Mouse (Mus musculus) liver, embryonic 14.5 days (tissue): ENCODE data around the gene Zbtb43. TPM values are rescaled to one million over a fixed set of nuclear protein-coding genes. Genes with fewer than 3 reads are reported as not detected.

ENCODE experiments used
- ATAC-seq: fragments of 200-750 bp; cut with Nextera tagmentation; 2 replicates; pipeline ENCODE4 v1.8.0; 2017; ENCODE audit warnings: moderate number of reproducible peaks, mild to moderate bottlenecking, moderate library complexity; ENCODE audit not compliant: insufficient read depth
- DNase-seq, 3 experiments: peaks; one replicate each; pipeline ENCODE4 v3.0.0-alpha.2; 2012 to 2013; ENCODE audit warnings: low read depth in 3 of 3, low spot score in 3 of 3
- H3K27ac ChIP-seq: fragments of 300-500 bp; sonication (generic); 2 replicates; pipeline ENCODE4 v1.5.1; 2014; ENCODE audit warnings: moderate library complexity, mild to moderate bottlenecking, control low read depth, inconsistent platforms
- H3K27me3 ChIP-seq: fragments of 300-500 bp; sonication (generic); 2 replicates; pipeline ENCODE4 v1.6.1; 2014; ENCODE audit warnings: mild to moderate bottlenecking, low read length, moderate library complexity; ENCODE audit not compliant: control insufficient read depth, insufficient read depth
- H3K36me3 ChIP-seq: fragments of 300-500 bp; sonication (generic); replicated peaks from 2 replicates; pipeline ENCODE4 v1.6.1; 2014; ENCODE audit warnings: low read depth; ENCODE audit not compliant: control insufficient read depth, insufficient read depth
- H3K4me1 ChIP-seq, 2 experiments: fragments of 200-500 bp in 1 of 2; fragments of 300-500 bp in 1 of 2; sonication (generic) in 1 of 2; replicated peaks; 2 replicates each; pipeline ENCODE4 v1.6.1; 2012 to 2014; ENCODE audit warnings: antibody characterized with exemption in 1 of 2, inconsistent platforms in 1 of 2, low read length in 1 of 2; ENCODE audit not compliant: control insufficient read depth in 2 of 2, insufficient read depth in 2 of 2
- H3K4me2 ChIP-seq: fragments of 300-500 bp; sonication (generic); 2 replicates; pipeline ENCODE4 v1.6.1; 2014; ENCODE audit warnings: low read depth, mild to moderate bottlenecking, control low read depth, moderate library complexity
- H3K4me3 ChIP-seq, 2 experiments: fragments of 200-500 bp in 1 of 2; fragments of 300-500 bp in 1 of 2; sonication (generic) in 1 of 2; 2 replicates each; pipeline ENCODE4 v1.5.1; 2012 to 2014; ENCODE audit warnings: low read depth in 2 of 2, low read length in 2 of 2, mild to moderate bottlenecking in 2 of 2, control low read depth in 1 of 2, inconsistent platforms in 1 of 2, moderate library complexity in 1 of 2; ENCODE audit not compliant: insufficient read depth in 1 of 2
- H3K9ac ChIP-seq: fragments of 300-500 bp; sonication (generic); replicated peaks from 2 replicates; pipeline ENCODE4 v1.6.1; 2014; ENCODE audit warnings: mild to moderate bottlenecking, control low read depth, moderate library complexity
- H3K9me3 ChIP-seq: fragments of 300-500 bp; sonication (generic); 2 replicates; pipeline ENCODE4 v1.6.1; 2016; ENCODE audit warnings: low read length, mixed read lengths; ENCODE audit not compliant: control insufficient read depth
- CTCF ChIP-seq: IDR thresholded peaks from 2 replicates; pipeline ENCODE4 v1.5.1; 2016; ENCODE audit warnings: antibody characterized with exemption, low read depth, control low read depth
- EP300 ChIP-seq: IDR thresholded peaks from 2 replicates; pipeline ENCODE4 v1.6.1; 2016; ENCODE audit warnings: antibody characterized with exemption, low read depth
- WGBS: fragments of 180-500 bp; shearing (Covaris S2); extraction: QIAGEN DNeasy Blood & Tissue Kit; methylation state at CpG from one replicate; pipeline ENCODE4 v1.1.7; 2014; ENCODE audit not compliant: insufficient replicate concordance; 5-methylcytosine and 5-hydroxymethylcytosine counted together
- polyA plus RNA-seq, 2 experiments: library from polyadenylated mRNA; depleted of rRNA in 1 of 2; stranded (reverse) in 1 of 2; unstranded in 1 of 2; fragments of >200 nt; fragmentation: Nextera tagmentation in 1 of 2; extraction: Ambion mirVana in 1 of 2; gene quantifications; 2 replicates each; pipeline versions ENCODE4 v1.2.1 to v1.2.3; 2012 to 2014

The Zbtb43 gene
- polyA plus RNA-seq, 2 experiments = 3.8 to 6.1 TPM

DNA sequence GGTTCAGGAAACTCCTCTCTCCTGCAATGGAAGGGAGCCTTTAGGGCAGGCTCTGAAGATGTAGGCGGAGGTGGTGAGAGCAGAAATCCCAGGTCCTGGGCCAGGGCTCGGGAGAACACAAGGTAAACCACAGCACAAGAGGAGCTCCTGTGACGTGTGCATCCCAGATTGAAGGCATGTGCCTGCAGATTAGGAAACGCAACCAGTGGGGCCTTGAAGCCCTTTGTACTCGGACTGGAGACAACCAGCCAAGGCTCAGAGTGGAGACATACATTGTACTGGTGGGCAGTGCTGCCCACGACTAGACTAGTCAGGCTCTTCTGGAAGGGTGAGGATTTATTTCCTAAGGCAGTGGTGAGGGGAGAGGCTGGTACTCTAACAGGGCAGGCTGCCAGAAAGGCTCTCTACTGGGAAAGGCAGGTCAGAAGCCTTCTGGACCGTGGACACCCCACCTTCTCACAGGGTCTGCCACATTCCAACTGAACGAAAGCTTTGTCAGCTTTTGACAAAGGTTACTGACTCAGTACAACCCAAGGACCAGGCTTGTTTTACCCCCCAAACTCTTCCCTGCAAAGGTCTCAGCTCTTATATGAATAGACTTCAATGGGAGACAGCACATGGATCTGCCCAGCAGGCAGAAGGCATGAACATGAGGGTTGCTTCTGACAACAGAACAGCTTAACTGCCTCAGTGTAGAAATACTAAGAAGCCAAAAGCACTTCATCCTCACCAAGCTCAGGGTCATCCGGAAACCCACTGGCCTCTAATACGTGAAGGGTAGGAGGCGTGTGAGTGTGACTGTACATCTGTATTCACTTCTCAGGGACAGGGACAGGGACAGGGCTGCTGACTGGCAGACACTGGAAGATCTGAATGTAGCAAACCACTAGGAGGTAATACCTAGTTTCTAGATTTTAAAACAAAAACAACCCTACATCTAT, 17.1 kb downstream of the Zbtb43 start:
- Histone ChIP-seq H3K27me3 (no peaks in the 10 kb centered on the region), H3K4me2 (no peak overlapping the region), H3K4me3 (no peak overlapping the region), H3K9me3 (no peaks in the 10 kb centered on the region), H3K4me1 (peaks cover 0 to 3% of the 10 kb centered on the region in 2 experiments; a peak in 1 of 4 replicates), H3K27ac (no peak overlapping the region), H3K9ac (no peak overlapping the region), H3K36me3 (peaks cover 14% of the 10 kb centered on the region)
- DNase-seq = no peak
- no peak for TF ChIP-seq CTCF
- TF ChIP-seq EP300 = no peak
- 72% methylated on average over 11 of the region's 11 CpGs for WGBS
- no peak for ATAC-seq

- no peak overlapping the region for H3K9ac ChIP-seq
- no peak for DNase-seq
Observed at GRCm38 (mm10) chr2:33449119-33449873, 19.1 kb downstream of the Zbtb43 start.

GRCm38 (mm10) chr2:33446796-33447195, 21.6 kb downstream of the Zbtb43 start:
- 0 out of 2 replicates have a peak, but pooled peaks have one; percentile 26 for ATAC-seq
- WGBS = 44% methylated on average over 1 of the region's 1 CpGs
- Histone ChIP-seq H3K36me3 (no peaks in the 10 kb centered on the region), H3K4me1 (no peaks in the 10 kb centered on the region; a peak in 1 of 4 replicates), H3K9me3 (no peaks in the 10 kb centered on the region), H3K9ac (no peak overlapping the region), H3K4me3 (no peak overlapping the region), H3K27me3 (no peaks in the 10 kb centered on the region), H3K27ac (no peak overlapping the region), H3K4me2 (no peak overlapping the region)
- TF ChIP-seq EP300 = no peak
- no peak for TF ChIP-seq CTCF
- no peak for DNase-seq

More at GRCm38 (mm10) chr2:33449119-33449873, 19.1 kb downstream of the Zbtb43 start:
- peaks cover 0 to 3% of the 10 kb centered on the region in 2 experiments; a peak in 1 of 4 replicates for H3K4me1 ChIP-seq
- H3K9me3 ChIP-seq = no peaks in the 10 kb centered on the region
- H3K4me3 ChIP-seq = no peak overlapping the region
- no peaks in the 10 kb centered on the region for H3K27me3 ChIP-seq
- no peak for TF ChIP-seq EP300
- no peak for TF ChIP-seq CTCF
- H3K36me3 ChIP-seq = peaks cover 8% of the 10 kb centered on the region
- 80% methylated on average over 22 of the region's 22 CpGs for WGBS
- no peak for ATAC-seq
- H3K4me2 ChIP-seq = no peak overlapping the region
- no peak overlapping the region for H3K27ac ChIP-seq

GRCm38 (mm10) chr2:33445741-33446140, 22.6 kb downstream of the Zbtb43 start:
- Histone ChIP-seq H3K4me3 (no peak overlapping the region), H3K4me2 (no peak overlapping the region), H3K27me3 (no peaks in the 10 kb centered on the region), H3K4me1 (no peaks in the 10 kb centered on the region; a peak in 1 of 4 replicates), H3K9me3 (no peaks in the 10 kb centered on the region), H3K9ac (no peak overlapping the region), H3K27ac (no peak overlapping the region), H3K36me3 (no peaks in the 10 kb centered on the region)
- TF ChIP-seq EP300 = no peak
- no peak for TF ChIP-seq CTCF
- ATAC-seq (no peak), DNase-seq (no peak)
- 73% methylated on average over 5 of the region's 5 CpGs for WGBS

- Histone ChIP-seq H3K4me1 (peaks cover 0 to under 1% of the 10 kb centered on the region in 2 experiments; a peak in 2 of 4 replicates), H3K27ac (no peak overlapping the region), H3K9ac (no peak overlapping the region), H3K9me3 (no peaks in the 10 kb centered on the region), H3K27me3 (no peaks in the 10 kb centered on the region), H3K4me2 (no peak overlapping the region), H3K36me3 (no peaks in the 10 kb centered on the region), H3K4me3 (no peak overlapping the region)
- no peak for DNase-seq
- TF ChIP-seq CTCF = no peak
- no peak for TF ChIP-seq EP300
- no peak for ATAC-seq
Observed at GRCm38 (mm10) chr2:33444862-33445261, 23.5 kb downstream of the Zbtb43 start.
